Mouse (Mus musculus): Measurements from ENCODE around the gene Map2k5. TPM values are rescaled to one million over a fixed set of nuclear protein-coding genes. Genes with fewer than 3 reads are reported as not detected.

Gene Map2k5
- 20.9 and 24.2 TPM in 2 replicates for polyA plus RNA-seq (2011; ENCODE audit: insufficient read length, low read depth, missing spikeins)

DNA sequence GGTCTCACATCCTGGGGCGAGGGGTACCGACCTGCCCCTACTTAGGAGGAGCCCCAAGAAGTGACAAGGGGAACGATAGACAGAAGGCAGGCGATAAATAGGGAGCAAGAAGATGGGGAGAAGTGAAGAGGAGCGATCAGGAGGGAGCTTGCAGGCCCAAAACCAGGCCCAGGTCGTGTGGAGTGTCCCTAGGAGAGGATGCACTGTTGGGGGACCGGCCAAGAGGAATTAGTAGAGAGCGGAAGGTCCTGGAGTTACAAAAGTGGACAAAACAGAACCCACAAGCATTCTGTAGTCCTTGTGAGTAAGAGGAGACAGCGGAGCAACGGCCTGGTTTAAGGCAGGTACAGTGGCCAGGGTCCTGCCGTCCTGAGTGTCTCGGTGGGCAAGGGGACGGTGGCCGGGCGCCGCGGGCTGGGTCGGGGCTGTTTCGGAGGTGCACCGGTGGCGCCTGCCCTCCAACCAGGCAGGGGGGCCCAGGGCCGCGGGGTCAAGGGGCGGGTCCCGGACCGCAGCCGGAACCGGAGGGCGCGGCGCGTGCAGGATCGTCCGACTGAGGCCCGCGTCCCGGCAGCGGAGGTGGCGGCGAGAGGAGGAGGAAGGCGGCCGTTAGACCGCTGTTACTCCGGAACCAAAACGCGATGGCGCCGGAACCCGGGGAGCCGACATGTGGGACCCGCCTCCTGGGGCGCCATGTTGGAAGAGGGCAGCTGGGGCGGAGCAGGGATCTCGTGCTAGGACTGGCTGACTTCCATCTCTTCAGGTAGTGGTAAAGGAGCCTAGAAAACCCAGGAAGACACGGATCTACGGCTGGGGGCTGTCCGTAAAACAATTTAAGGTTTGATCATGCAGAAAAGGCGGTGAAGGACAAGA lies at the start of gene Map2k5:
TSS of gene Map2k5 (minus strand) at position 633 of the 873 bp plus-strand sequence.
- peak within 1 kb of the TSS; percentile 76 for H3K4me3 ChIP-seq (ENCODE audit: insufficient read depth, low read length)
- no peak for TF ChIP-seq CTCF (IDR thresholded peaks at IDR 0.05; ENCODE audit: borderline replicate concordance, insufficient read depth, low read length)
- TF ChIP-seq POLR2A (IDR thresholded peaks at IDR 0.05; ENCODE audit: low read depth, low read length): peak; percentile 68; the same call in 1 of the 2 replicates
- H3K27ac ChIP-seq (ENCODE audit: insufficient read depth, low read length): peak within 1 kb of the TSS; percentile 28; the same call in 1 of the 2 replicates
- H3K4me1 ChIP-seq (ENCODE audit: control insufficient read depth, insufficient read depth, low read length): no peaks in the 10 kb centered on the region; the same call in 1 of the 2 replicates

DNA sequence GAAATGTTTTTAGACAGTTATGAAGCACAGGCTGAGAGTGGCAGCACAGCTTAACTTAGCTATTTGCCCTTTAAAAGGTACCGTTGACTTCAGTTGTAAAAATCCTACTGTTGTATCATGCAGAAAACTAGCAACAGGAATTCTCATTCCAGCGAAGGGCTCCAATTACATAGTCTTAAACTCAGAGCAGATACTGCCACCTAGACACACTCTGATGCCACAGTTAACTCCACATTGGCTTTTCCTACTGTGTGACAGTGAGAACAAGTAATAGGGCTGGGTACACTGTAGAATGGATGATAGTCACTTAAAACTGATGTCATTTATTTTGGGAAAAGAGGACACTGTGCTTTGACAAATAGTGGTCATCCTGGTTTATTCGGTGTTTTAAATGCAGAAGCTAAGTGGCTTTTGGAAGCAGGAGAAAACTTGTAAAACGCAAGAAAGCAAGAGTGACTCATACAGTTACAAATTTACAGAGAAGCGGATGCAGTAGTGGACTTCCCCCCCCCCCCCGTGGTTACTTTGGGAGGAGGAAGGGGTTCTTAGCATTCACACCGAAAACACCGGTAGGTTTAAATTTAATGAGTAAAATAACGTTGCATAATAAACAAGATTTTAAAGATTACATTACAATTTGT lies 43.5 kb upstream of the Map2k5 start:
- no peaks in the 10 kb centered on the region; the same call in 1 of the 2 replicates for H3K4me1 ChIP-seq (ENCODE audit: control insufficient read depth, insufficient read depth, low read length)
- TF ChIP-seq POLR2A (IDR thresholded peaks at IDR 0.05; ENCODE audit: low read depth, low read length) (no peak), CTCF (IDR thresholded peaks at IDR 0.05; ENCODE audit: borderline replicate concordance, insufficient read depth, low read length) (no peak)

DNA sequence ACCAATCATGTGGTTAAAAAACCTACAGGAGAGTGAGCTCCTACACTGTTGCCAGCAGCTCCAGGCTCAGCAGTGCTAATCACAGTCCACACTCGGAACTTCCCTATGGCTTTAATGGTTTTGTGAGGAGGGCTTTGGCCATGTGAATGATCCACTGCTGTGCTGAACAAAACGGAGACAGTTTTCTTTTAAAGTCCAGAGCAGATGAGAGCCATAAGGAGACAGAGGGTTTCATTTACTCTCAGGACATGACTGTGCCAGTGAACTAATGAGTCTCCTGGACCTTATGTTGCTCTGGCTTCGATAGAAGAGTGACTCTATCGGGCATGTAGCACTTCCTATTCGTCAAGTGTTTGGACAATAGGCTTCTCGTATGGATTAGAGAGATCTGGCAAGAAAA lies 42.7 kb upstream of the Map2k5 start:
- Histone ChIP-seq H3K27ac (ENCODE audit: insufficient read depth, low read length) (no peak overlapping the region), H3K4me3 (ENCODE audit: insufficient read depth, low read length) (no peak overlapping the region), H3K4me1 (ENCODE audit: control insufficient read depth, insufficient read depth, low read length) (no peaks in the 10 kb centered on the region; the same call in 1 of the 2 replicates)
- no peak for TF ChIP-seq CTCF (IDR thresholded peaks at IDR 0.05; ENCODE audit: borderline replicate concordance, insufficient read depth, low read length)
- no peak for TF ChIP-seq POLR2A (IDR thresholded peaks at IDR 0.05; ENCODE audit: low read depth, low read length)

More for the DNA sequence above, 43.5 kb upstream of the Map2k5 start:
- H3K4me3 ChIP-seq (ENCODE audit: insufficient read depth, low read length): no peak overlapping the region
- no peak overlapping the region for H3K27ac ChIP-seq (ENCODE audit: insufficient read depth, low read length)

DNA sequence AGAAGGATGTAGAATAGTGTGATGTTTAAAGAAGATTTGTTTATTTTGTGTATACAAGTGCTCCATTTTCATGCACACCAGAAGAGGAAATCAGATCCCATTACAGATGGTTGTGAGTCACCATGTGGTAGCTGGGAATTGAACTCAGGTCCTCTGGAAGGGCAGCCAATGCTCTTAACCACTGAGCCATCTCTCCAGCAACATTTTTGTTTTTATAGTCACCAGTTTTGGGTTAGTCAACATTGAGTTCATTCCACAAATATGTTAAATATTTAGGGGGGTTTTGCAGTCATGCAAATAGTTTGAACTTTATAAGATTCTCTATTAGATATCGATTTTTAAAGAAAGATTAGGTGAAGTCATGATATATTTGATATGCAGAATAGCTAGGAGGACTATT lies 22.5 kb upstream of the Map2k5 start:
- no peak overlapping the region for H3K4me3 ChIP-seq (ENCODE audit: insufficient read depth, low read length)
- no peak for TF ChIP-seq POLR2A (IDR thresholded peaks at IDR 0.05; ENCODE audit: low read depth, low read length)
- TF ChIP-seq CTCF (IDR thresholded peaks at IDR 0.05; ENCODE audit: borderline replicate concordance, insufficient read depth, low read length): no peak
- H3K4me1 ChIP-seq (ENCODE audit: control insufficient read depth, insufficient read depth, low read length): no peaks in the 10 kb centered on the region
- no peak overlapping the region for H3K27ac ChIP-seq (ENCODE audit: insufficient read depth, low read length)

DNA sequence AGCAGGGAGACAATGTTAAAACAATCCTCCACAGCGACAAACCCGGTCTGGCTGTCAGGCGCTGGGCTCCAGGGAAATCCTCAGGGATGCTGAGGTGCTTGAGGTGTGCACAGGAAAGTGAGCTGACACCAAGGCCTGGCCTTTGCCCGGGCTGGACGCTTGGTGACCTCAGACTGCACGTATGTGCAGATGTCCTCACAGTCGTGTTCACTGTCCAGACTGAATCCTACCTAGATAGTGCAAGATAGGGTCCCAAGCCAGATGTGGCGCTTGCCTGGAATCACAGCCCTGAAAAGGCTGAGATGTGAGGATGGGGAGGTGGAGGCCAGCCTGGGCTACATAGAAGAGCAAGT lies 21.7 kb upstream of the Map2k5 start:
- Histone ChIP-seq H3K4me3 (ENCODE audit: insufficient read depth, low read length) (peak overlapping the region; percentile 46), H3K27ac (ENCODE audit: insufficient read depth, low read length) (peak overlapping the region; percentile 32), H3K4me1 (ENCODE audit: control insufficient read depth, insufficient read depth, low read length) (no peaks in the 10 kb centered on the region)
- TF ChIP-seq CTCF (IDR thresholded peaks at IDR 0.05; ENCODE audit: borderline replicate concordance, insufficient read depth, low read length) (no peak), POLR2A (IDR thresholded peaks at IDR 0.05; ENCODE audit: low read depth, low read length) (no peak)

DNA sequence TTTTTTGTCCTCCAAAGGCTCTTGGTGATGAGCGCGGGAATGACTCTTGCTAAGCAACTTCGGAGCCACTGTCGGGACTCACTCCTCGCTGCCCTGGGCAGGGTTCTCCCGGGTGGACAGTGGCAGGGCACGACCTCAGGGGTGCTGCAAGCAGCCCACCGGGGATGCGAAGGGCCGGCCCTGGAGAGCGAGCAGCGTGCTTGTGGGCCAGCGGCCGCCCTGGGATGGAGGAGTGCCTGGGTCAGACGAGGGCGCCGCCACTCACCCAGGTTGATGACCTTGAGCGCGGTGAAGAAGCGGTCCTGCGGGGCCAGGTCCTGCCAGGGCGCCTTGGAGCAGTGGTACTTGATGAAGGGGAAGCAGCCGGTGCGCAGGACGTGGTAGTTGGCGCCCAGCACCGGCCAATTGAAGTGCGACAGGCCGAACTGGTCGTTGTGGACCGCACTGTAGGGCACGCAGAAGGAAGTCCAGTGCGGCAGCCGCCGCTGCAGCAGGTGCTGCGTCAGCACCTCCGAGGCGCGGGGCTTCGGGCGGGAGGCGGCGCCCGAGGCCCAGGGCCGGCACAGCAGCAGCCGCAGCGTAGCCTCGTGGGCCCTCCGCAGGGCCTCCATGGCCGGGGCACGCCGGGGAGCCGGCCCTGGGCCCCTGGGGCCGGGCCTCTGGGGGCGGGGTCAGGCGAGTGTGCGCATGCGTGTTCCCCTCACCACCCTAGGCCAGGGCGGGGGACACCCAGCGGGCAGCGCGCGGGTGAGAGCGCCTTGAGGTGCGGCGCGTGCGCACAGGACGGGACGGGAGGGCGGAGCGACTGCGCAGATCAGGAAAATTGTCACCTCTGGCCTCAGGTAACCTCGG lies 21.1 kb upstream of the Map2k5 start, which contains the start of gene 2300009A05Rik:
TSS of gene 2300009A05Rik (minus strand) at position 636 of the 852 bp plus-strand sequence.
- Histone ChIP-seq H3K27ac (ENCODE audit: insufficient read depth, low read length) (peak within 1 kb of the TSS; percentile 32), H3K4me3 (ENCODE audit: insufficient read depth, low read length) (peak within 1 kb of the TSS; percentile 96), H3K4me1 (ENCODE audit: control insufficient read depth, insufficient read depth, low read length) (no peaks in the 10 kb centered on the region)
- TF ChIP-seq CTCF (IDR thresholded peaks at IDR 0.05; ENCODE audit: borderline replicate concordance, insufficient read depth, low read length) (no peak), POLR2A (IDR thresholded peaks at IDR 0.05; ENCODE audit: low read depth, low read length) (peak; percentile 87)

DNA sequence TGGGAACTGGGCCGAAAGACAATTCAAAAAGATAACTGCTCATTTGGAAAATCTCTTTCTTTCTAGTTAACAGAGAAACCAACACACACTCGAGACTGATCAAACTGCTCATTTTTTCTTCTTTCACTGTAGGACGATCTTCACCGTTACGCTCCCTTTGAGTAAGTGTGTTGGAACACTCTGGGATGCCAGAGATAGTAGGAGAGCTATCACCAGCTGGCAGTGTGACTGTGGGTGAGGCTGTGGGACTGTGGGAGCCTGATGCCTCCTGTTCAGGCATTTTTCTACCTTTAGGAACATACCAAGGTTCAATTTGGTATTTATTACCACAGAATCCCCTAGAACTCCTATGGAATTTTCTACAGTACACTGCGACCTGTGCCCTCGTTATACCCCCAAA lies 17.9 kb upstream of the Map2k5 start:
- no peak for TF ChIP-seq POLR2A (IDR thresholded peaks at IDR 0.05; ENCODE audit: low read depth, low read length)
- TF ChIP-seq CTCF (IDR thresholded peaks at IDR 0.05; ENCODE audit: borderline replicate concordance, insufficient read depth, low read length): no peak
- H3K4me3 ChIP-seq (ENCODE audit: insufficient read depth, low read length): no peak overlapping the region
- no peaks in the 10 kb centered on the region for H3K4me1 ChIP-seq (ENCODE audit: control insufficient read depth, insufficient read depth, low read length)
- no peak overlapping the region for H3K27ac ChIP-seq (ENCODE audit: insufficient read depth, low read length)

DNA sequence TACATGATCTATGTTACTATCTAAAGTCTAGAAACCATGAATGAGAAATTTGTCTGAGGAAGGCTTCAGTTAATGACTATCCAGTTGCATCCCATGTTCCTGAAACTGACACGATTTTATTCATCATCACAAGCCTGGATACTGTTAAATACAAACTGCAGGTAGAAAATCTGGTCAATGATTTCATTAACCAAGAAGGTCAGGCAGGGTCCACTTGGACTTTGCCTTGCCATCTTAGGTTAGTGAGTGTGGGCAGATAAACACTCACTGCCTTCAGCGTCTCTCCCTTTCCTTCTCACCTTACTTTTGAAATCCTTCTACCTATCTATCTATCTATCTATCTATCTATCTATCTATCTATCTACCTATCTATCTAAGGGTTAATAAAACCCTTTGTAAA lies 13.6 kb upstream of the Map2k5 start:
- no peaks in the 10 kb centered on the region for H3K4me1 ChIP-seq (ENCODE audit: control insufficient read depth, insufficient read depth, low read length)
- TF ChIP-seq POLR2A (IDR thresholded peaks at IDR 0.05; ENCODE audit: low read depth, low read length): no peak
- no peak for TF ChIP-seq CTCF (IDR thresholded peaks at IDR 0.05; ENCODE audit: borderline replicate concordance, insufficient read depth, low read length)
- no peak overlapping the region for H3K27ac ChIP-seq (ENCODE audit: insufficient read depth, low read length)
- no peak overlapping the region for H3K4me3 ChIP-seq (ENCODE audit: insufficient read depth, low read length)

DNA sequence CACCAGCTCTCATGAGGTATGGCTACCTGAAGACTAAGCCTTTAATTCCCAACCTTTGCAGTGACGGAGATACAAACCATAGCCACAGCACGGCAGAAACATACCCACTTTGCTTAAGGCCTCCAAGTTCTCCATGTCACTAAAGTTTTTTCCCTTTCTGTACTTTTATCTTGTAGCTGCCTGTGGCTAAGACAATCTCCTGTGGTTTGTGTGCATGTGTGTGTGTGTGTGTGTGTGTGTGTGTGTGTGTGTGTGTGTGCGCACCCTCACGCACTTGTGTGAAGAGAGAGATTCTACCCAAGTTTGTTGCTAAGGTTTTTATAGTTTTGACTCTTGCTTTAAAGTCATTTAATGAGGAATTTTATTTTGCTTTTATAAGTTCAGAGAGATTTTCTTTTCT lies 5.1 kb upstream of the Map2k5 start:
- Histone ChIP-seq H3K27ac (ENCODE audit: insufficient read depth, low read length) (no peak overlapping the region), H3K4me1 (ENCODE audit: control insufficient read depth, insufficient read depth, low read length) (no peaks in the 10 kb centered on the region), H3K4me3 (ENCODE audit: insufficient read depth, low read length) (no peak overlapping the region)
- TF ChIP-seq CTCF (IDR thresholded peaks at IDR 0.05; ENCODE audit: borderline replicate concordance, insufficient read depth, low read length): no peak
- TF ChIP-seq POLR2A (IDR thresholded peaks at IDR 0.05; ENCODE audit: low read depth, low read length): no peak
